Mouse (Mus musculus) splenic B cell, adult 2 months (primary cell): ENCODE data around the gene Dach2.

ENCODE experiments used
- DNase-seq: peaks from one replicate; pipeline ENCODE4 v3.0.0-alpha.2; 2011; ENCODE audit warnings: low read depth, low spot score
- H3K27me3 ChIP-seq: 2 replicates; pipeline ENCODE4 v1.6.1; 2012; ENCODE audit warnings: mild to moderate bottlenecking, low read length, moderate library complexity, mixed read lengths; ENCODE audit not compliant: control insufficient read depth, poor library complexity, insufficient read depth, severe bottlenecking
- H3K36me3 ChIP-seq: 2 replicates; pipeline ENCODE4 v1.6.1; 2012; ENCODE audit warnings: mild to moderate bottlenecking, low read length, moderate library complexity, mixed read lengths; ENCODE audit not compliant: control insufficient read depth, poor library complexity, insufficient read depth, severe bottlenecking

The Dach2 gene

DNA sequence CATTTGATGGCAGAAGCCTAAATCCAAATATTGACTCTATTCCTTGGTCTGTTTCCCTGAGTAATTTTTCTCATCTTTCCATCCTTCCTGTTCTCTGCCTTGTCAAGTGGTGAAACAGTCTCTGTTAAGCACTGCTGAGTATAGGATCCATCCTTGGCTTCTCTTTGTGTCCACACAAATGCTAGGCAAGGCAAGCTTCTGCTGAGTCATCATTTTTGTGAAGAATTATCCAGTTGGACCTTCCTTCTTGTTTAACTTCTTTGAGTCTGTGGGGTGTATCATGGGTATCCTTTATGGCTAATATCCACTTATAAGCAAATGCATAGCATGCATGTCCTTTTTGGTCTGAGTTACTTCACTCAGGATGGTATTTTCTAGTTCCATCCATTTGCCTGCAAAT, 449.8 kb downstream of the Dach2 start:
- no peak for DNase-seq
- Histone ChIP-seq H3K27me3 (no peaks in the 10 kb centered on the region), H3K36me3 (no peaks in the 10 kb centered on the region)

DNA sequence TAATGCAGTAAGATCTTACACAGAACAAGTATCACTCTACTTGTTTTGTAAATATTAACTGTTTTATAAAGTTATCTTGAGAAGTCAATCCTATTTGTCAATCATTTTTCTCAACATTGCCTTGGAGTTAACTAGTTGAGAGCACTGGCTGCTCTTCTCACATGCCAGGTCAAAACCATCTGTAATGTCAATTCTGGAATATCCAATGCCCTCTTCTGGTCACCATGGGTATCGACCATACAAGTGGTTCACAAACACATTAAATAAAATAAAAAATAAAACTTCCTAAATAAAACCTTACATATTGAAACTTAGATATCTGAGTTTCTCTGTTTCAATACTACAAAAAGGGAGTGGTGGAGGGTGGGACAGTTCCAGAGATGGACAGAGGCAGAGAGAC, 495.0 kb downstream of the Dach2 start:
- DNase-seq: peak; percentile 19
- Histone ChIP-seq H3K27me3 (no peaks in the 10 kb centered on the region), H3K36me3 (no peaks in the 10 kb centered on the region)

DNA sequence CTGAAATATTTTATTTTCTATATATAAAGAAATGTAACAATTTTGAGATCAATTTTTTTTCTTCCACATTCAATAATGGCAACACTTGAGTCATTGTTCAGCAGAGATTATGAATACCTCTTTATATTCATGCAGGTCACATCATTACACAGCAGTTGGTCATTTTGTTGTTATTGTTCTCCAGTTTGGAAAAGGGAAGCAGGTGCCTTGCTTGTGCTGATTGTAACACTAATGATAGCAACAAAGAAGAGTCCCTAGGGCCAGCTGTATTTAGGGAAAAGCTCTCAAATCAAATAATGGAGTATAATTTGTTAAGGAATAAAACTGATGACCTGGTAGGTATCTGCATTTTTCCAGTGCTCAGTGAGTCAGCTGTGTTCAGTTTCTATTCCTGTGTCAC, 513.1 kb downstream of the Dach2 start:
- no peak for DNase-seq
- H3K27me3 ChIP-seq: no peaks in the 10 kb centered on the region
- no peaks in the 10 kb centered on the region for H3K36me3 ChIP-seq

DNA sequence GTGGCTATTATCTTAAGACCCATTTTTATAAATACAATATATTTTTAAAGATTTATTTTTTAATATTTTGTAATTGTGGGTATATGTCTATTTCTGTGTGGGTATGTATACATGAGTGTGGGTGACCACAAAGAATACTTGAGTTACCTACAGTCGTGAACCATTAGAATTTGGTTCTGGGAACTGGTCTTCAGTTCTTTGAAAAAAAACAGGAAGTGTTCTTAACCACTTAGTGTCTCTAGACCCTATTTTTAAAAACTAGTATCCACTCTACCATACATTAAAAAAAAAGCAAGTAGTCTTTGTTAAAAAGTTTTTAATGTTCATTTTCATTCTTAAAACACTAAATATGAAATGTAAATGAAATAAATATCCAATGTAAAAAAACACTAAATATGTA, 529.5 kb downstream of the Dach2 start:
- H3K36me3 ChIP-seq: no peaks in the 10 kb centered on the region
- no peaks in the 10 kb centered on the region for H3K27me3 ChIP-seq

DNA sequence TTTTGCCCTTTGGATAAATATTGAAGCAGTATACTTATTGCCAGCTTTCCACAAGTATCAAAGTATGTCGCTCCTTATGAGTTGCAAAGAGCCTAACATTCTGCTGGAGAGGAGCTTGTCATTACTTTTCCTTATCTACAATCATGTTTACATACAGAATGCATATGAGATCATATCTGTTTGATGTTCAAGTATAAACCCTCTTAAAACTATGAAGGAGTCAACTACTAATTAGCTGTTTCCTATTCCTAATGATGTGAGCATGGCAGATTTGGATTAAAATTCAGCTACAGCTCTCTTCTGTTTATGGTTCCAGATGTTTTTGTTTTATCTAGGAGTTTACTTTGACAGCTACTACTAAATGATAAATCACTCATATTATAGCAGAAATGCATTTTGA, 535.8 kb downstream of the Dach2 start:
- no peak for DNase-seq
- no peaks in the 10 kb centered on the region for H3K27me3 ChIP-seq
- H3K36me3 ChIP-seq: no peaks in the 10 kb centered on the region

More for the DNA sequence above, 529.5 kb downstream of the Dach2 start:
- peak; percentile 12 for DNase-seq

DNA sequence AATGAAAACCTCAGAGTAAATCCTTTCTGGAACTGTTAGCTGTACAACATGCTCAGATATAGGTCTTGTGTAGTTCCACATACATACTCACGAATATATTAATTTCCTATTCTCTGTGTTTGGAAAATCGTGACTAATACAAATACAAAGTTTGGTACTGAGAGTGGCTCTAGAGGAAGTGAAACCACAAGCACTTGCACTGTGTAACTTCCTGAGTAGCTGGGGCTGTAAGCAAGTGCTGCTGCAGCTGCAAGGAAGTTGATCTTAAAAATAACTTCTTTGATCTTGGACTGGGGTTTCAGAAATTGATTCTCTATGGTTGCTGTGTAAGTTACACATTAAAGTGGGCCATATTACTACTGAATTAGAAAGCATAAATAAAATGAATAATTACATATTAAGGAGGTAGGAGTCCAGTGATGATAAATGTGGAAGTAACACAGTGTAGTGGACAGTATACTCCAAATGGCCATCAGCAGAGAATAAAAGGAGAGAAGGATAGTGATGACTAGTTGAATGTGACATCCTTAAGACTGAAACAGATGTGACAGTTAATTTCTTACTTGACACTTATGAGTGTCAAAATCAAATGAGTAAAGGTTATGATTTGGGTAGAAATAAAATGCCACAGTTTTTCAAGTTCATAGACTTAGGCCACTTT, 570.7 kb downstream of the Dach2 start:
- peak; percentile 79 for DNase-seq
- no peaks in the 10 kb centered on the region for H3K36me3 ChIP-seq
- H3K27me3 ChIP-seq: no peaks in the 10 kb centered on the region
